Mouse (Mus musculus): ENCODE measurements around the gene Ptprm.

Ptprm gene

DNA sequence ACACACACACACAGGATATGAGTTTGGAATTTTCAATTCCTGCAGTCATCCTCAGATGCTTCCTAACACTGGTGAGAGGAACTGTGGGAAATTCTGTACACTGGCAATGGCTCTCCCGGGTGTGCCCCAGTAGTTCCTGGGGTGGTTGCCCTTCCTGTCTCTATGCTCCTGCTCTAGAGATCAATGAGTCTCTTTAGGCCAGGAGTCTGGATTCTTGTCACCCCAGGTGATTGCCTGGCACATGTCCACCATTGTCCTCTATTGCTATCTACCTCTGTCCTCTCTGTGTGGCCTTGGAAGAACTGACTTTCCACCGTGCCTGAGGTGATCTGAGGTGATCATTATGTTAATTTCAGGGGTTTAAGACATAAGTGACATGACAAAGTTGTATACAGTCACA lies 10.8 kb downstream of the Ptprm start:
- DNase-seq (ENCODE audit: low spot score in 2 of 2), result no peak

DNA sequence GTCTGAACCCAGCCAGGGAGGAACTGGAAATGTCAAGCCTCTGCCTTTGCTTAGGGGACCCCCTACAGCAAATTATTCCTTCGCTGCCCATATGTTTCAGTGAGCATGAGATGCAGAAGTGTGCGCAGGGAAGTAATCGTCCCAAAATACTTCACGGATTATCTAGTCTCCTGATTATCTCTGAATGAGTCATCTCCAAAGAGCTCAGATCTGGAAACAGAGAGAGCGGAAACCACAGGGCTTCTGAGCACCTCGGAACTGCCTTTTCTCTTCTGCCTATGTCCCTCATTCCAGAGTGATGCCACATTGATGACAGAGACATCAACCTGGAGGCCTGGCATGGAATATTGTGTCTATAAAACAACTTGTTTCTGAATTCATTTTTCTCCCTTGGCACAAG lies 11.3 kb downstream of the Ptprm start:
- DNase-seq (ENCODE audit: low spot score in 2 of 2), result no peak

DNA sequence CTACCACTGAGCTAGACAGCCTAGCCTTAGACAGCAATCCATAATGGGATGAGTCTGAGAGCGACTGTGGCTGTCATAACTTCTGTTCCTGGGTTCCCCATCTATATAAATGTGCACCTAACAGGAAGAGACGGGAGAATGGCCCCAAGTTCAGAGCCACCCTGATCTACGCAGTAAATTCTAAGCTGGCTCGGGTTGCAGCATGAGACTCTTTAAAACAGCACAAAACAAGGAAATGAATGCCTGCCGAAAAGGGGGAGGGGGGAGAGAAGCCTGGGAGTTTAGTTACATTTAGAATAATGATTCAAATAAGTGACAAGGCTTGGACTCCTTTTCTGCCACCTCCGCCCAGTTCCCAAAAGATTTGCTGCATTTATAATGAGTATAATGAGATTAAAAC lies 13.9 kb downstream of the Ptprm start:
- no peak for DNase-seq (ENCODE audit: low spot score in 2 of 2)

DNA sequence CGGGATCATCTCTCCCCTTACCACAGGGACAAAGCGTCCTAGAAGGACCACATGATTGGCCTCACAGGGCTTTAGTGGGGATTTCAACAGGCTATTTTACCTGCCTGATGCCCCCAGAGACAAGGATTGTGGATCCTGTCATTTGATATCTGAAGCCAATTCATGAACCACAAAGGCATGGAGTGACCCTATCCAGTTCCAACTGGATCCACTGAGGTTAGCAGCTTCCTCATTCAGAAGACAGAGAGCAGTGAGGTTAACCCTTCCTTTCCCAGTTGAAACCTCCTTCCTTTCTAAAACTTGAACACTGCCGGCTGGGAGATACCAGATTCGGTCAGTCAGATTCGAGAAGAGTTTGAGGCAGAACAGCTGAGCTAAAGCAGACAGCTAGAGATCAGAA lies 14.7 kb downstream of the Ptprm start:
- DNase-seq (ENCODE audit: low spot score in 2 of 2), result no peak

DNA sequence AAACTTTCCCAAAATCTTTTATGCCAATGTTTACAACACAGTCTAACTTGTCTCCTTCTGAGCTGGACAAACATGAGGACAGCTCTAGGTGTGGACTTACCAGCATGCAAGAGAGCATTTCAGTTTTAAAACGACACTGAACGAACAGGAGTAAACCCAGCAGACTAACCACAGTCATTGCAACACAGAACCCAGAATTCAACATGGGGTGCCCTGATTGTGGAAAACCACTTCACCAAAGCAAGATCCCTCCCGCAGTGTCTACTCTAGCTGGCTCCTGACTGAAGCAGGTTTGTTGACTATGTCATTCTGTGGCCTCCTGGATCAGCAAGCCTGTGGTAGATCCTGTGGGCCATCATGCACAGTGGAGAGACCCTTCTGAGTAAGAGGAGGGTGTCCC lies 19.9 kb downstream of the Ptprm start:
- no peak for DNase-seq (ENCODE audit: low spot score in 2 of 2)

DNA sequence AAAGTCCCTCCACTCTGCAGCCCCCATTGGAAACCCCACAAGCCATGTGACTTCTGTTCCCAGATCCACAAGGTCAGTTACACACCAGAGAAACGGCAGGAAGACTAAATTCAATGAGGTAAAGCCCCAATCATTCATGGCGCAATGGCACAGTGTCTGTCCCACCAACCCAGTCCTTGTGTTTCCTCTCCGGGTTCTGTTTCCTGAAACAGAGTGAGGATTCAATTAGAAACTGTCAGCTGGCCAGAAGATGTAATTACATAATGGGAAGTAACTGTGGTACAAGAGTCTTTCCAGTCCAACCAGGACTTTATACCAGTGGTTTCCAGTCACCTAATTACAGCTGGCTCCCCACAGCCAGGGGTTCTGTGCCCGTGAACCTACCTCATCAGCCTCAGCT lies 24.8 kb downstream of the Ptprm start:
- no peak for DNase-seq (ENCODE audit: low spot score in 2 of 2)

DNA sequence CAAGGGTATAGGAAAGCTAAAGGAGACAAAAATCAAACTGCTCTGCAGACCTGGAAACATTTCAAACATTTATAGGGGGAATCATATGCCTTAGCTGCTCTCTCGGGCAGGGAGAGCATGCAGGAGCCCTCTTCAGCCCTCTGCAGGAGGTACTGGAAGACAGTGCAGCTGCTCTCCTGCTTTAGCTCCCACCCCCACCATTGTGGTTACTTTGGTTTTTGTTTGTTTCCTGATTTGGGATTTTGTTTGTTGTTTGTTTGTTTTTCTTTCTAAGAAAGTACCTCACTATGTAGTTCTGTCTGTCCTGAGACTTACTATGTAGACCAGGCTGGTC lies 29.8 kb downstream of the Ptprm start:
- no peak for DNase-seq (ENCODE audit: low spot score in 2 of 2)

DNA sequence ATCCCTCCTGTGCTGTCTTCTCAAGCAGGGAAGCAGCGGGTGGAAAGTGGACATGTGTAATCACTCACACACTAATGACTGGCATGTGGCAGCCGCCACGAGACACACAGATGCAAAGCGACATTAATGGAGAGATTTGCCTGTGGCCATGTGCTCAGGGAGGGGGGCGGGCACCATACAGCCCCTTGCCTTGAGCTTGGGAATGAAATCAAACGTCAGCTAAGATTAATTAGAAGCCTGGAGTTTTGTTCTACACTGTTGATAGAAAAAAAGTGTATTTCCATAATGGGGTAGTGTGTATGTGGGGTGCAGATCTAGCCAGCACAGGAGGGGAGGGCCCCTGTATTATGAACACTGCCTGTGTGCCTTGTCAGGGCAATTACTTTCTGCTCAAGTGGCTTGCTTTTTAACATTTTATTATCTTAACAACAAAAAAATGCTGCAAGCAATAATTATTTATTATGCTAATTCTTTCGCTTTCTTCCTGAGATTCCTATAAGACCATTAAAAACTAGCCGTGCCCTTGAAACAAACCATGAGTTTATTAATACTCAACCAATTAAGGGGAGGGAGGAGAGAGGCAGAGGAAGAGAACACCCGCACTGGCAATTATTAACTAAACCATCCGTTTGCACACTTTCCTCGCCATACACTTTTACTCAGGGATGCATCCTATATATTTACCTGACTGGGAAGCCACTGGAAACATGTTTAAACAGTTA lies 30.3 kb downstream of the Ptprm start:
- no peak for DNase-seq (ENCODE audit: low spot score in 2 of 2)

DNA sequence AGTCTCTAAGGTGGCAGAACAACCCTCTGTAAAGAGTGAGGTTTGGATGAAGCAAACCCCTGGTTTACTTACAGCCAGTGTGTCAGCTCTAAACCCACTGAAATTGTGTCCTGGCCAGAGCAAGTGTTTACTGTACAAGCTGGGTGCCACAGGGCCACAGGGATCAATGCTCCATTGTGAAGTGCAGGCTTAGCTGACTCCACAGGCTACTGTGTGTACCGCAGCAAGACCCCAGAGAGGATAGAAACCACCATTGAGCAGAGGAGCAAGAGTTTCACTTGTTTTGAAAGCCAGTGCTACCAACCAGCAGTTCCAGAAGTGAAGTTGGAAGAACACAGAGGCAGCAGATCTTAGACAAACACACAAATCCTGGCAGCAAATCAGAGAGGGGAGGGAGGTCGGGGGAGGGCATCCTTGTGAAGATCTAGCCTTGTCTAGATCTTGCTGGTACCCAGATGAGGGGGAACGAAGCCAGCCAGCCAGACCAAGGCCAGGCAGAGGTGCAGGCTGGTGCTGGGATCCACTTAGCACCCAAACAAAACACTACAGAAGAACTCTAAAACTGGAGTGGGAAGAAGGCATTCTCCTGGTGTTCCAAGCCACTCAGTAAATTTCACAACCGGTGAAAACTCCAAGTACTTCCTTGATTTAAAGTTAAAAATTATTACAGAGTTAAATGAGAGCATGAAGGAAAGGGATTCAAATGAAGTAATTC lies 39.6 kb downstream of the Ptprm start:
- no peak for DNase-seq (ENCODE audit: low spot score in 2 of 2)

DNA sequence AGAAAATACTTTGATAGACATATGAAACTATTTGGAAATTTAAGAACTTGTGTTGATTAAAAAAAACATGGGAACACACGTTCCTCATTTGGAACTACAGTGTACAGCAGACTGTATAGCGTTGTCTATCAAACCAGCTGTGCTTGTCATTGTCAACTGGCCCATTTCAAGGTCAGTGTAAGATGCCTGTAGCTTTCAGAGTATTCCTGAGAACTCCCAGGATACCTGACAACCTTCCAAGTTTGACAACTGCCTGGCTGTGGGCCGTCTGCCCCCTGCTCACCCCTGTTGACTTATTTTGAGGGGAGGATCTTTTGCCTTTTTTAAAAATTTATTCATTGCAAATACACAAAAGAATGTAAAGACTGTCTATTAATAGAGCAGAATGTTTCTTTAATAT lies 45.8 kb downstream of the Ptprm start:
- DNase-seq (ENCODE audit: low spot score in 2 of 2), result no peak

DNA sequence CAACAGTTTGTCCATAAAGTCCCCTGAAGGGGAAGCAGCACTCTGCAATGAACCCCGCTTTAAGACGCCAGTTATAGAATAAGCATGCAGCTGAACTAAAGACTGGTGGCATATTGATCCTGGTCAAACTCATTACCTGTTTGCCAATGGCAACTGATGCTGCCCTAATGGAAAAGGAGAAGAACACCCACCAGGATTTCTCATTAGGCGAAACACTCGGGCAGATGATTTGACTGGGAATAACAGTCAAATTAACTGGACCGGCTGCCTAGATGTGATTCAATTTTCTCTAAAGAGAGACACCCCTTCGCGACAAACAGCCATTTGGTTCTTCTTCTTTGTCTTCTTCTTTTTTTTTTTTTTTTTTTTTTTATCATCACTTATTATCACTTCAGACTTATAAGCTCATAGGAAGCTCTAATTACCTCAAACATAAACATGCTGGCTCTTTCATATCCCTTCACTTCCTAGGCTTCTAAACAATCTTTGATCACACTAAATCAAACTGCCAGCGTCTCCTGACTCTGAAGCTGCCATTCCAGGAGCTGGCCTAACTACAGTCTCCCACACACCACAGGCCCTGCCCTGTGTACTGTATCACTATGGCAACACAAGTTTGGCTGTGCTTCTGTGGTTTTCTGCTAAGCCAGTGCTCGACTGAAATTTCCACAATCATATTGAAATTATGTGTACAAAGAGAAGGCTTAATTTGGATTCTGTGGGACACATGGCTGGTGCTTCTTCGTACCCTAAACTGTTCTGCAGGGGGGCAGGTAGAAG lies 48.0 kb downstream of the Ptprm start:
- no peak for DNase-seq (ENCODE audit: low spot score in 2 of 2)

DNA sequence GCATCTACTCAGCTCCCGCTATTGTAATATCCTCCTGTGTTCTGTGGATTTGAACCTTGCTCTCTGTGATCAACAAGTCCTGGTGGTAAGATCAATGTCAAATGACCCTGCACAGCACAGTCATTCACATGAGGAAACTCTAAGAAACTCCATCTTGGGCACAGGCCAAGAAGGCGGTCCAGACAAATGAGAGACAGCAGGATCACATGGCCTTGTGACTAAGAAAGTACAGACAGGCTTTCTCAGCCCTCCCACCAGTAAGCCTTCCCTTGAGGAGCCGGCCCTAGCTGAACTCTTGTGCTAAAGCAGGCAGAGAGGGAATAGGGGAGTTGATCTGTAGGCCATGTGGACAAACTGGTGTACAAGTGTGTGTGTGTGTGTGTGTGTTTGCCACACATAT lies 49.4 kb downstream of the Ptprm start:
- no peak for DNase-seq (ENCODE audit: low spot score in 2 of 2)

DNA sequence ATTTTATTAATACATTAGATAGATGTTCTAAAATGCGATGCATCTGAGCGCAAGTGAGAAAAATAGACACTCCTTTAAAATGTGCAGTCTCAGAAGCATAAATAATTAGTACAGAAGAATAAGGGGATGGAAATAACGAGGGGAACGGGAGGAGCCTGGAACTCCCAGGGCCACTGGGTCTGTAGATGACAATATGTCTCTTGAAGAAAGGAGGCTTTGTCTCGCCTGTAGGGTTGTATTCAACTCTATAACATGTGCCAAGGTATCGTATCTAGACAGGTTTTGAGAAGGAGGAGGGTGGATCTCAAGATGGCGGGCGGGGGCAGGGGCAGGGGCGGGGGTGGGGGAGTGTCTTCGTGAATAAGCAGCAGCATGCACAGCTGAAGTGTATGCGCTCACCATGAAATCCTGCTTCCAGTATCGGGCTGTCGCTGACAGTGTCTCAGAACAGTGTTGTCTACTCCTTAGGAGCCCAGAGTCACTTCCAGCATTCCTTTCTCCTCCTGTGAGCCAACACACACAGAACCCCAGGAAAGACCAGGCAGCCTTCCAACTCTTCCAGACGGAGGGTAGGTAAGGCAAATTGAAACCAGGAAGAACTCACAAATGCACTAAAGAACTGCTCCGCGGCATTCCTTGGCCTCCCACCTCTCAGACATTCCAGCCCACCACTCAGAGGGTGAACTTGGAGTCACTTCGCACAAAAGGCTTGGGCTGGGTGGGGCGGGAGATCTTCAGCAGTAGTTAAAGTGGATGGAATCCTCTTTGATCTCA lies 50.7 kb downstream of the Ptprm start:
- peak in 1 of 2 experiments; percentile 36 for DNase-seq (ENCODE audit: low spot score in 2 of 2)

DNA sequence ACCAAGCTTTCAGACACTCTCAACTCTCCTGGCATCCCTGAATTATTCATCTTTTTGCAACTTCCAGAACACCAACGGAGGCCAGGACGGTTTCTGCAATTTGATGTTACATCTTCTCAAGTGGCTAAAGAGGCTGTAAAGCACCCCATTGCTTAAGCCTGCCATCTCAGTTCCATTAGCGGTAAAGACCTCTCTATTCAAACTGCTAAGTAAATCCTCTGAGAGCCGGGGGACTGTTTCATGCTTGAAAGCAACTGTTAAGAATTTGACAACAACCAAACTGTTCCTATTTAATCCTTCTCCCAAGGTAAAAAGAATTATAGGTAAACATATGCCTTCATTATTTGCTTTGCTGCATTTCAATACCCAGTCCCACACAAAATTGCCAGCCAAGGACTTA lies 51.7 kb downstream of the Ptprm start:
- no peak for DNase-seq (ENCODE audit: low spot score in 2 of 2)

DNA sequence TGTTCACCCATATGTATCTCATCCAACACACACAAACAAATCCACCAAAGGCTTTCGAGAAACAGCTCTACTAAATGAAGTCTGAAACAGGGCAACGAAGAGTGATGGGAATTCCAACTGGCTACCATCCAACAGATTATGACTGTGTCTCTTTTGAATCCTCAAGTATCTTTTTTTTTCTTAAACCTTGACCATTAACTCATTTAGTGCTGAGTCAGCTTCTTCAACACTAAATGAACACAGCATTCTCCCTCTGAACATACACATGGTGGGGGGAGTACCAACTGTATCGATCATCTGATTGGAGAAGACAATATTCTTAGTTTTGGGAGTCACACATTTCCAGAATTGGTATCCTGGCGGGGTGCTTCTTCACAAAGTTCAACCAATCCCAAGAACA lies 52.2 kb downstream of the Ptprm start:
- DNase-seq (ENCODE audit: low spot score in 2 of 2), result no peak

DNA sequence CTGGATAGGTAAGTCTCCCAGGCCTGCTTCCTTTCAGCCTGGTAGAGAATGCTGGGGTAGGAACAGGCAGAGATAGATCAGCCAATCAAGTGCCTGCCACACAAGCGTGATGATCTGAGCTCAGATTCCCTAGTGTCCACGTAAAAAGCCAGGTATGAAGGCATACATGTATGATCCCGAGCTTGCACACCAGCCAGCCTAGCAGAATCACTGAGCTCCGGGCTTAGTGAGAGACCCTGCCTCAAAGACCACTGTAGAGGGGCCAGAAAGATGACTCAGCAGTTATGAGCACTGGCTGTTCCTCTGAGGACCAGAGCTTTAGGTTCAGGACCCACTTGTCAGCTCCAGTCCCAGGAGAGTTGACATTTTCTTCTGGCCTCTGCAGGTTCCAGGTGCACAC lies 52.9 kb downstream of the Ptprm start:
- no peak for DNase-seq (ENCODE audit: low spot score in 2 of 2)

DNA sequence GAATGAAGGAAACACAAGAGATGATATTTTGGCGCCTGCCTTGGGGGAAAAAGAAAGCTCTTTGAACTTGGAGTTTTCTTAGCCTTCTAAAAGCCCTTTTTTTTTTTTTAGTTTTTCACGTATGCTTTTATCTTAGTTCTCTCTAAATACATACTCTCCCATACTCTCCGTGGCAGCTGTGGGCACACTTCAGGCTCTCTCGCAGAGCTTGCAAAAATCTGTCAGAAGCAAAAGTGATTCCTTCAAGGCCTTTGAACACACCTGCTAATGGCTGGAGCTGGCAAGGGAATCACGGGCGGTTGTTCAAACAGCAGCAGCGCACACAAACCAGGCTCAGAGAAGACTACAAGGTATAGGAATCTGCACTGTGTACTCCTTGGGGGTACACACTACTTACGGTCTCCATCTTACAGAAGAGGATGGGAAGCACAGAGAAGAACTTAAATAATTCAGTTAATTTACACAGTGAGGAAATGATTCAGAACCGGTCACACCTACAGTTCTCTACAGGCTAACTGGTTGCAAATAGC lies 55.9 kb downstream of the Ptprm start:
- DNase-seq (ENCODE audit: low spot score in 2 of 2), result no peak

DNA sequence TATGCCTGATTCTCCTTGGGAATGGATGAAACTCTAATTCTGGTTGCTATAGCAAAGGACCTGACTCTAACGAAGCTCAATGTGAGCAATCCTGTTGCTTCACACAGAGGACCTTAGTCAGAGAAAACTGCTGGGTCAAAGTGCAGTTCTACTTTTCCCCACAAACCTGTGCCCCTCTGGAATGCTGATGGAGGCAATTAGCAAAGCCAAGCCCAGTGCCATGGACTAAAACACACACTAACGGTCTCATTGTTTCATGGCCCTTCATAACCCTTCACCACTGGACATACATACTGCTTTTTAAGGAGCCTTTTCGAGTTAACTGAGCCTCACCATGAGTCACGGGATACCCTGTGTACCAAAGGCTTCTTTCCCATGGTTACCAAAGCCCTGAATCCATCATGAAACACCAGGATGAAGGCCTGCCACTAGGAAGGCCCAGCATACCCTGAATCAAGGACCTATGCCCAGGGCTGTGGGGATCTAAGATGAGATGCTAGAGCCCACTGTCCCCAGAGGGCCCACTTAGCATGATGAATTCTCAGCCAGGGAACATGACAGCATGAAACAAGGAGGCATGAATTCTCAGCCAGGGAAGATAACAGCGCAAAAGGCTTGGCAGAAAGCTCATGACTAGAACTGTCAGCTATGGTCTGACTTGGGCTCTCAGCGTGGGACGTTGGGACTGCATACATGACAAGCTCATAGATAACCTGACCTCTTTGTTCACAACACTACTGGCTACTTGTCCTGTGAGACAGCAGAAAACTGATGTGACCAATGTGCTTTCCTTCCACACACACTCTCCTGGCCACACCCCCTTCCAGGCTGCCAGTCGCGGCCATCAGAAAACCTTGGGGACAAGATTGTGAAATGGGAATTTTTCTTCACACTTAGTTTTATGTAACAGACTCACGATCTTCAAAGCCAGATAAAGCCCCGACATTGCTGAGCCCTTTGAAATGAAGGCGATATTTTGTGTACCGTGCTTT lies 57.4 kb downstream of the Ptprm start:
- no peak for DNase-seq (ENCODE audit: low spot score in 2 of 2)

DNA sequence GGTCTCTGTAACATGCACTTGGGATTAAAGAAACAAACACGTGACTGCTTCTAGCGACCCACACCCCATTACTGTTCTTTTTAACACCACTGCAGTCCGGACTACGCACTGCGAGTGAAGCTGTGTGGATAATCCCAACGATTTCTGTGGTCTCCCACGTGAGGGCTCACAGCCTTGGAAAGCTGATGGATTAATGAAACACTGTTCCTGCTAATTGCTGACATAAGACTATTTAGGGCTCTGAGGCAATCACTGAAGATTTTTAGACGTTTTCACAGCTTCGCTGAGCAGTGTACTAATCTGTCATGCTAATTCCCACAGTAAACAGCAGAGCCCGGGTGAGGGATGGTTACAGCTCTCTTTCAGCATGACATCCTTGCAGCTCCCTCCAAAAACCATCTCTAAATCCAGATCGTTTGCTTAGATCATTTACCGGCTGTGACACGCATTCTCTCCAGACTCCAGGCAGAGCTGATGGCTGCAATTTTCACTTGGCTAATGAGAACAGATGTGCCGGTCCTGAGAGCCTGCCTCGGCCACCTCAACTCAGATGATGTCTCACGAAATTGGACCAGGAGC lies 63.5 kb downstream of the Ptprm start:
- DNase-seq (ENCODE audit: low spot score in 2 of 2), result peak in 1 of 2 experiments; percentile 6

DNA sequence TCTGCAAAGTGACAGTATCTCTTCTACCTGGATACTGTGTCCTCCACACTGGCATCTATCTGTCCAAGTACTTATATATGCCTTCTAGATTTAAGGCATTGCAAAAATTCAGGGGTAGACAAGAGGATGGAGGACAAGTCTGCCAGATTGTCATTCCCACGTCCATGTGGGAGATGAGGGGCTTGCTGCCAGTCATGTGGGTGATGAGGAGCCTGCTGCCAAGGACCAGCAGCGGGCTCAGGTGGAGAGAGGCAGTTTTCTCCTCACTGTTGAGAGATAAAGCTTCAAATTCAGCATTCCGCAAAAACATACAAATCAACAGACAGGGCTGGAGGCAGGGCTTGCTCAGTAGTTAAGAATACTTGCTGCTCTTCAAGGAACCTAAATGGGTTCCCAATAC lies 66.8 kb downstream of the Ptprm start:
- no peak for DNase-seq (ENCODE audit: low spot score in 2 of 2)

Data from left cerebral cortex, adult 9 months (tissue).